Mouse (Mus musculus): ENCODE measurements around the gene Ptprg. TPM values are rescaled to one million over a fixed set of nuclear protein-coding genes. Genes with fewer than 3 reads are reported as not detected.
"Not testable (repeated sequence)": the region's sequence is repeated elsewhere in the genome, so short reads cannot be mapped to it uniquely, and the experiment has no call there.

Ptprg gene
- polyA plus RNA-seq, 1 experiment from 2014 or later: 47.9 TPM

- H3K36me3 ChIP-seq: no peaks in the 10 kb centered on the region
- WGBS: 82% methylated on average over 8 of the region's 8 CpGs
- ATAC-seq (ENCODE audit: insufficient number of reproducible peaks, insufficient read depth, low FRiP score, low TSS enrichment): no peak
- H3K4me3 ChIP-seq: no peak overlapping the region
- no peak overlapping the region for H3K4me2 ChIP-seq (replicated peaks)
- H3K4me1 ChIP-seq: no peaks in the 10 kb centered on the region; the same call in 1 of the 2 replicates
- H3K9ac ChIP-seq: no peak overlapping the region
- no peaks in the 10 kb centered on the region for H3K9me3 ChIP-seq
- H3K27ac ChIP-seq: no peak overlapping the region
- no peaks in the 10 kb centered on the region for H3K27me3 ChIP-seq
Measured at GRCm38 (mm10) chr14:11962561-11962960, 409.2 kb downstream of the Ptprg start.

GRCm38 (mm10) chr14:11963791-11964190 is 410.5 kb downstream of the Ptprg start:
- no peak for ATAC-seq (ENCODE audit: insufficient number of reproducible peaks, insufficient read depth, low FRiP score, low TSS enrichment)
- Histone ChIP-seq H3K27ac (no peak overlapping the region), H3K27me3 (no peaks in the 10 kb centered on the region), H3K9me3 (no peaks in the 10 kb centered on the region), H3K4me2 (replicated peaks) (no peak overlapping the region), H3K36me3 (no peaks in the 10 kb centered on the region), H3K4me1 (no peaks in the 10 kb centered on the region; the same call in 1 of the 2 replicates), H3K9ac (no peak overlapping the region), H3K4me3 (no peak overlapping the region)
- 92% methylated on average over 10 of the region's 10 CpGs for WGBS

GRCm38 (mm10) chr14:11964326-11964725 is 411.0 kb downstream of the Ptprg start:
- not testable (repeated sequence) for H3K4me3 ChIP-seq; H3K27ac ChIP-seq; H3K36me3 ChIP-seq; H3K9me3 ChIP-seq; H3K27me3 ChIP-seq; H3K4me1 ChIP-seq; H3K9ac ChIP-seq; ATAC-seq (ENCODE audit: insufficient number of reproducible peaks, insufficient read depth, low FRiP score, low TSS enrichment); H3K4me2 ChIP-seq (replicated peaks)
- 78% methylated on average over 1 of the region's 1 CpGs for WGBS

- no peak overlapping the region for H3K9ac ChIP-seq
- WGBS: 54% methylated on average over 5 of the region's 5 CpGs
- H3K27ac ChIP-seq: no peak overlapping the region
- no peaks in the 10 kb centered on the region for H3K9me3 ChIP-seq
- H3K4me1 ChIP-seq: no peaks in the 10 kb centered on the region; the same call in 1 of the 2 replicates
- no peaks in the 10 kb centered on the region for H3K36me3 ChIP-seq
- no peak for ATAC-seq (ENCODE audit: insufficient number of reproducible peaks, insufficient read depth, low FRiP score, low TSS enrichment)
- no peaks in the 10 kb centered on the region for H3K27me3 ChIP-seq
- no peak overlapping the region for H3K4me2 ChIP-seq (replicated peaks)
- no peak overlapping the region for H3K4me3 ChIP-seq
Measured at GRCm38 (mm10) chr14:11965878-11966277, 412.5 kb downstream of the Ptprg start.

- Histone ChIP-seq H3K9me3 (no peaks in the 10 kb centered on the region), H3K27me3 (no peaks in the 10 kb centered on the region), H3K9ac (no peak overlapping the region), H3K4me3 (no peak overlapping the region), H3K36me3 (no peaks in the 10 kb centered on the region), H3K4me1 (no peaks in the 10 kb centered on the region), H3K4me2 (replicated peaks) (no peak overlapping the region), H3K27ac (no peak overlapping the region)
- 86% methylated on average over 4 of the region's 4 CpGs for WGBS
- no peak for ATAC-seq (ENCODE audit: insufficient number of reproducible peaks, insufficient read depth, low FRiP score, low TSS enrichment)
Measured at GRCm38 (mm10) chr14:11981764-11982163, 428.4 kb downstream of the Ptprg start.

- no peak overlapping the region for H3K4me2 ChIP-seq (replicated peaks)
- H3K27ac ChIP-seq: no peak overlapping the region
- H3K4me3 ChIP-seq: no peak overlapping the region
- no peaks in the 10 kb centered on the region for H3K9me3 ChIP-seq
- H3K4me1 ChIP-seq: no peaks in the 10 kb centered on the region
- no peaks in the 10 kb centered on the region for H3K27me3 ChIP-seq
- H3K36me3 ChIP-seq: no peaks in the 10 kb centered on the region
- 78% methylated on average over 9 of the region's 9 CpGs for WGBS
- no peak for ATAC-seq (ENCODE audit: insufficient number of reproducible peaks, insufficient read depth, low FRiP score, low TSS enrichment)
- no peak overlapping the region for H3K9ac ChIP-seq
Measured at GRCm38 (mm10) chr14:11983031-11983430, 429.7 kb downstream of the Ptprg start.

- no peak overlapping the region for H3K27ac ChIP-seq
- 44% methylated on average over 3 of the region's 3 CpGs for WGBS
- no peak for ATAC-seq (ENCODE audit: insufficient number of reproducible peaks, insufficient read depth, low FRiP score, low TSS enrichment)
- H3K4me1 ChIP-seq: no peaks in the 10 kb centered on the region; the same call in 1 of the 2 replicates
- H3K9ac ChIP-seq: no peak overlapping the region
- H3K4me3 ChIP-seq: no peak overlapping the region
- H3K4me2 ChIP-seq (replicated peaks): no peak overlapping the region
- H3K27me3 ChIP-seq: no peaks in the 10 kb centered on the region
- no peaks in the 10 kb centered on the region for H3K9me3 ChIP-seq
- no peaks in the 10 kb centered on the region for H3K36me3 ChIP-seq
Measured at GRCm38 (mm10) chr14:11984086-11984485, 430.8 kb downstream of the Ptprg start.

GRCm38 (mm10) chr14:11988975-11989374 is 435.6 kb downstream of the Ptprg start:
- Histone ChIP-seq H3K36me3 (no peaks in the 10 kb centered on the region), H3K4me2 (replicated peaks) (no peak overlapping the region), H3K9me3 (no peaks in the 10 kb centered on the region), H3K27ac (no peak overlapping the region), H3K4me1 (no peaks in the 10 kb centered on the region; the same call in 1 of the 2 replicates), H3K4me3 (no peak overlapping the region), H3K9ac (no peak overlapping the region), H3K27me3 (no peaks in the 10 kb centered on the region)
- 49% methylated on average over 2 of the region's 2 CpGs for WGBS
- ATAC-seq (ENCODE audit: insufficient number of reproducible peaks, insufficient read depth, low FRiP score, low TSS enrichment): no peak

GRCm38 (mm10) chr14:11991151-11991550 is 437.8 kb downstream of the Ptprg start:
- no peaks in the 10 kb centered on the region for H3K36me3 ChIP-seq
- H3K27me3 ChIP-seq: no peaks in the 10 kb centered on the region
- no peak overlapping the region for H3K27ac ChIP-seq
- H3K9ac ChIP-seq: no peak overlapping the region
- no peak overlapping the region for H3K4me3 ChIP-seq
- no peak overlapping the region for H3K4me2 ChIP-seq (replicated peaks)
- WGBS: 85% methylated on average over 2 of the region's 2 CpGs
- ATAC-seq (ENCODE audit: insufficient number of reproducible peaks, insufficient read depth, low FRiP score, low TSS enrichment): no peak
- H3K9me3 ChIP-seq: no peaks in the 10 kb centered on the region
- no peaks in the 10 kb centered on the region; the same call in 1 of the 2 replicates for H3K4me1 ChIP-seq

- Histone ChIP-seq H3K4me3 (no peak overlapping the region), H3K27me3 (no peaks in the 10 kb centered on the region), H3K4me1 (no peaks in the 10 kb centered on the region; the same call in 1 of the 2 replicates), H3K9ac (no peak overlapping the region), H3K27ac (no peak overlapping the region), H3K36me3 (no peaks in the 10 kb centered on the region), H3K9me3 (no peaks in the 10 kb centered on the region), H3K4me2 (replicated peaks) (no peak overlapping the region)
- 78% methylated on average over 4 of the region's 4 CpGs for WGBS
- ATAC-seq (ENCODE audit: insufficient number of reproducible peaks, insufficient read depth, low FRiP score, low TSS enrichment): no peak
Measured at GRCm38 (mm10) chr14:11992111-11992510, 438.8 kb downstream of the Ptprg start.

- Histone ChIP-seq H3K4me1 (no peaks in the 10 kb centered on the region; the same call in 1 of the 2 replicates), H3K4me2 (replicated peaks) (no peak overlapping the region)
- 90% methylated on average over 6 of the region's 6 CpGs for WGBS
Measured at GRCm38 (mm10) chr14:11992534-11992933, 439.2 kb downstream of the Ptprg start.

GRCm38 (mm10) chr14:11997555-11997954 is 444.2 kb downstream of the Ptprg start:
- no peak overlapping the region for H3K4me3 ChIP-seq
- H3K27ac ChIP-seq: no peak overlapping the region
- no peak overlapping the region for H3K4me2 ChIP-seq (replicated peaks)
- H3K9ac ChIP-seq: no peak overlapping the region
- WGBS: 91% methylated on average over 6 of the region's 6 CpGs
- no peaks in the 10 kb centered on the region for H3K4me1 ChIP-seq
- no peak for ATAC-seq (ENCODE audit: insufficient number of reproducible peaks, insufficient read depth, low FRiP score, low TSS enrichment)
- no peaks in the 10 kb centered on the region for H3K27me3 ChIP-seq
- no peaks in the 10 kb centered on the region for H3K9me3 ChIP-seq
- H3K36me3 ChIP-seq: no peaks in the 10 kb centered on the region

More at GRCm38 (mm10) chr14:11992534-11992933, 439.2 kb downstream of the Ptprg start:
- Histone ChIP-seq H3K36me3 (no peaks in the 10 kb centered on the region), H3K27ac (no peak overlapping the region), H3K9ac (no peak overlapping the region), H3K4me3 (no peak overlapping the region), H3K9me3 (no peaks in the 10 kb centered on the region), H3K27me3 (no peaks in the 10 kb centered on the region)
- no peak for ATAC-seq (ENCODE audit: insufficient number of reproducible peaks, insufficient read depth, low FRiP score, low TSS enrichment)

- WGBS: 79% methylated on average over 4 of the region's 4 CpGs
- H3K4me3 ChIP-seq: no peak overlapping the region
Measured at GRCm38 (mm10) chr14:11998464-11998863, 445.1 kb downstream of the Ptprg start.

More at GRCm38 (mm10) chr14:11998464-11998863, 445.1 kb downstream of the Ptprg start:
- Histone ChIP-seq H3K4me1 (no peaks in the 10 kb centered on the region), H3K27me3 (no peaks in the 10 kb centered on the region), H3K27ac (no peak overlapping the region), H3K36me3 (no peaks in the 10 kb centered on the region), H3K4me2 (replicated peaks) (no peak overlapping the region), H3K9me3 (no peaks in the 10 kb centered on the region), H3K9ac (no peak overlapping the region)
- ATAC-seq (ENCODE audit: insufficient number of reproducible peaks, insufficient read depth, low FRiP score, low TSS enrichment): no peak
